Mouse (Mus musculus) cerebellum, adult 2 months (tissue): ENCODE results near the gene Abcc5.

Experiments
- CTCF ChIP-seq: fragments of 200-500 bp; IDR thresholded peaks from 2 replicates; pipeline ENCODE4 v1.5.1; 2011; ENCODE audit warnings: low read depth, mild to moderate bottlenecking, control low read depth, low read length, moderate library complexity, borderline replicate concordance; ENCODE audit not compliant: insufficient read depth
- POLR2A ChIP-seq: fragments of 200-500 bp; IDR thresholded peaks from 2 replicates; pipeline ENCODE4 v1.6.1; 2011; ENCODE audit warnings: low read length, control low read depth, borderline replicate concordance; ENCODE audit not compliant: insufficient read depth

DNA sequence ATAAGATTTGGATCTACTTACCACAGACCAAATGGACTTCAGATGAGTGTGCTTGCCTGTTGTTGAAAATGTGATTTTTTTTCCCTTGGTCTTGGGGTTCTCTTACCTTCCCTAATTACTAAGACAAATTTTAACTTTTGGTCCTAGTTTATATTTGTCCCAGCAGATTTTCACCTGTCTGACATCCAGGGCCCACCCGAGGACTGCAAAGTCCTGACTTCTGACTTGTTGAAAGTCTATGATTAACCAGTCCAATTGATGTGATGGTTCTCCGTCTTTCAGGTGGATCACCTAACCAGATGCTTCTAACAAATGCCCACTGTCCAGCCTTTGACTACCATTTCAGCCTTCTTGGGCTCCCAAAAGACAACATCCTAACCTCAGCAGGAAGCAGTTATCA lies 44.8 kb upstream of the Abcc5 start:
- no peak for TF ChIP-seq CTCF
- no peak for TF ChIP-seq POLR2A
